In the genomic region with DNA sequence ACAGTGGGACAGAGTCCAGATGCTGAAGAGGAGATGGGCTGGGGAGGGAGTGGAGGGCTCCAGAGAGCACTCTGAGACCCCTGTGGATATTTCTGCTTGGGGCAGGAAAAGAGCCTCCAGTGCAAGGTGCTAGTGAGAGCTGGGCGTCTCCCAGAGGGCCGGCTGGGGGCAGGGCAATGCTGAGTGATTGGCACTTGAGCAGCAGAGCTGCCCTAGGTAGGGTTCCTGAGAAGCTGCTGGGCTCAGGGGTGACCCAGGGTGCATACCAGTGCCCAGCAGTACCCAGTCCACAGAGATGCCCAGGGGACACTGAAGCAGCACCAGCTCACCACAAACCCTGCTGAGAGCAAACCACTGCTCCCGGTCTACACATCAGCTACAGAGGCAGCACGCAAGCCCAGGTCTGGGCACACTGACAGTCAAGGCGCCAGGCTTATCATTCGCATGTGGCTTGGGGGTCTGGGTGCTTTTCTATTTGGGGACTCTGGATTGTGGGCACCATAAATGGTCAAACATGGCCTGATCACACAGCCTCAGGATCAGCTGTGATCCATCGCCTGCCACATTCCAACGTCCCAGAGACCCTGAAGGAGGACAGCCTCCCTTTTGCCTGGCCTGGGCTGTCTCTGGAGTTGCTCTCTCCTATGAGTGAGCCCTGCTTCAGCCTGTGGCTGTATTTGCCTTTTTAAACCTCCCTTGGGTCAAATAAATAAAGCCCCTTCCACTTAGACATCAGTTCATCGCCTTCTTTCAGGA, we compare ENCODE assay signal across 10 mouse cellular contexts. TPM values are rescaled to one million over a fixed set of nuclear protein-coding genes. Genes with fewer than 3 reads are reported as not detected.
A peak's percentile ranks its signal among the peaks of the same experiment; 100 is the strongest.
DNase-seq lines count a peak whose midpoint lies in the region; ATAC-seq and TF ChIP-seq lines count a peak whose summit lies in the region.
"Had no signal": no experiment of that assay in that cellular context is flagged by ENCODE, and none has a peak within 500 bp of the region (broad histone marks: within the 10 kb centered on the region; RNA-seq: fewer than 3 reads in every experiment).

No protein-coding gene starts in this region.

- H3K27me3 ChIP-seq in heart, embryonic 15.5 days = no peaks in the 10 kb centered on the region
- H3K27me3 ChIP-seq in kidney, adult 2 months (replicated peaks; ENCODE audit: control insufficient read depth, insufficient read depth, low read length) = no peaks in the 10 kb centered on the region
- no peaks in the 10 kb centered on the region for H3K27me3 ChIP-seq in lung, embryonic 16.5 days (ENCODE audit: control insufficient read depth, insufficient read depth, low read depth, low read length)
- no peaks in the 10 kb centered on the region; the same call in 1 of the 2 replicates for H3K27me3 ChIP-seq in cerebellum, adult 2 months (ENCODE audit: control insufficient read depth, insufficient read depth, low read length)

- H3K4me1 ChIP-seq in heart, embryonic 15.5 days (replicated peaks) = peaks cover 52% of the 10 kb centered on the region
- peaks cover 37% of the 10 kb centered on the region for H3K4me1 ChIP-seq in kidney, adult 2 months (ENCODE audit: control insufficient read depth, insufficient read depth, low read length)
- H3K4me1 ChIP-seq in lung, embryonic 16.5 days (replicated peaks; ENCODE audit: control insufficient read depth, insufficient read depth, low read length) = peaks cover 56% of the 10 kb centered on the region
- no peaks in the 10 kb centered on the region for H3K4me1 ChIP-seq in cerebellum, adult 2 months (ENCODE audit: control insufficient read depth, insufficient read depth, low read length)

- no peak for TF ChIP-seq POLR2A in kidney, adult 2 months (IDR thresholded peaks at IDR 0.05; ENCODE audit: low read depth, low read length)
- no peak for TF ChIP-seq POLR2A in cerebellum, adult 2 months (IDR thresholded peaks at IDR 0.05; ENCODE audit: borderline replicate concordance, insufficient read depth, low read length)

- TF ChIP-seq CTCF in kidney, adult 2 months (conservative IDR thresholded peaks at IDR 0.05; ENCODE audit: insufficient read depth, insufficient read length, low read depth, low read length) = no peak
- TF ChIP-seq CTCF in cerebellum, adult 2 months (IDR thresholded peaks at IDR 0.05; ENCODE audit: borderline replicate concordance, insufficient read depth, low read depth, low read length) = no peak

- H3K9me3 ChIP-seq in heart, embryonic 15.5 days (replicated peaks) = no peaks in the 10 kb centered on the region
- H3K9me3 ChIP-seq in lung, embryonic 16.5 days (ENCODE audit: control insufficient read depth, low read length) = no peaks in the 10 kb centered on the region

- H3K27ac ChIP-seq in heart, embryonic 15.5 days = peak overlapping the region; percentile 53
- H3K27ac ChIP-seq in kidney, adult 2 months (ENCODE audit: insufficient read depth, low read depth, low read length) = no peak overlapping the region
- peak overlapping the region; percentile 98 for H3K27ac ChIP-seq in lung, embryonic 16.5 days (ENCODE audit: low read length)
- H3K27ac ChIP-seq in cerebellum, adult 2 months (ENCODE audit: insufficient read depth, low read length) = no peak overlapping the region

- WGBS in heart, embryonic 15.5 days = 29% methylated on average over 9 of the region's 9 CpGs
- WGBS in kidney, adult 2 months = 63% methylated on average over 9 of the region's 9 CpGs
- WGBS in lung, embryonic 16.5 days = 33% methylated on average over 9 of the region's 9 CpGs
- WGBS in cerebellum, adult 2 months = 73% methylated on average over 9 of the region's 9 CpGs

- 0 out of 2 replicates have a peak overlapping the region, but pooled peaks have one; percentile 14 for H3K9ac ChIP-seq in heart, embryonic 15.5 days
- H3K9ac ChIP-seq in lung, embryonic 16.5 days (ENCODE audit: low read length) = peak overlapping the region; percentile 57

- no peak overlapping the region for H3K4me3 ChIP-seq in heart, embryonic 15.5 days
- H3K4me3 ChIP-seq in kidney, adult 2 months (ENCODE audit: insufficient read depth, low read depth, low read length) = no peak overlapping the region
- no peak overlapping the region for H3K4me3 ChIP-seq in lung, embryonic 16.5 days (ENCODE audit: low read length)
- H3K4me3 ChIP-seq in cerebellum, adult 2 months (replicated peaks; ENCODE audit: insufficient read depth, low read depth, low read length) = no peak overlapping the region

- no peak for ATAC-seq in heart, embryonic 15.5 days (replicated peaks; ENCODE audit: insufficient number of reproducible peaks, insufficient read depth, low FRiP score, low read depth)
- ATAC-seq in lung, embryonic 16.5 days (ENCODE audit: low read depth) = peak; percentile 83

- H3K36me3 ChIP-seq in heart, embryonic 15.5 days = no peaks in the 10 kb centered on the region
- H3K36me3 ChIP-seq in kidney, adult 2 months (ENCODE audit: control insufficient read depth, insufficient read depth, low read length) = no peaks in the 10 kb centered on the region
- H3K36me3 ChIP-seq in lung, embryonic 16.5 days (ENCODE audit: control insufficient read depth, insufficient read depth, low read length) = no peaks in the 10 kb centered on the region

- H3K4me2 ChIP-seq in heart, embryonic 15.5 days = 0 out of 2 replicates have a peak overlapping the region, but pooled peaks have one; percentile 15
- H3K4me2 ChIP-seq in lung, embryonic 16.5 days (ENCODE audit: low read depth, low read length) = no peak overlapping the region; the same call in 1 of the 2 replicates

- intact Hi-C loops in heart, postnatal 10 days (cut with DNase I) = no loop called here

- DNase-seq in heart, postnatal 10 days = no peak
- DNase-seq in T-cell, adult 2 months (ENCODE audit: low spot score) = peak; percentile 15
- peak; percentile 78 for DNase-seq in kidney, adult 2 months
- no peak for DNase-seq in embryo, embryonic 9.5 days (ENCODE audit: extremely low spot score)
- no peak for DNase-seq in Muller cell, postnatal 12 days (ENCODE audit: inconsistent ontology term)
- DNase-seq in cerebellum, adult 2 months = no peak
- DNase-seq: cerebellum, postnatal 25 days; midbrain, embryonic 14.5 days had no signal

RNA-seq across cellular contexts. Expression of gene Sik1, which starts 34.0 kb away (rescaled TPM):
- 16.4 and 22.5 TPM in 2 replicates for polyA plus RNA-seq in heart, embryonic 15.5 days (2015; fragmentation: Nextera tagmentation; extraction: Ambion mirVana)
- total RNA-seq in heart, postnatal 10 days (2021) = 10 to 100 TPM; 33.6 to 45.9 TPM
- polyA plus RNA-seq in kidney, adult 2 months (2012; rRNA removed) = 35.5 and 57.6 TPM in 2 replicates
- 32.7 and 33.0 TPM in 2 replicates for polyA plus RNA-seq in lung, embryonic 16.5 days (2015; fragmentation: Nextera tagmentation; extraction: Ambion mirVana)
- 5.0 and 5.2 TPM in 2 replicates for polyA plus RNA-seq in cerebellum, adult 2 months (2012; rRNA removed)

Comparison
In these comparisons a context has a peak if more than half of its experiments do, and no peak if none do; other contexts are left out.
1. H3K27ac ChIP-seq: peak in heart, embryonic 15.5 days (single experiment) and lung, embryonic 16.5 days (single experiment); none in kidney, adult 2 months (single experiment) and cerebellum, adult 2 months (single experiment).
2. DNase-seq: peak in T-cell, adult 2 months (single experiment) and kidney, adult 2 months (single experiment); none in heart, postnatal 10 days (0 of 2), embryo, embryonic 9.5 days (single experiment), Muller cell, postnatal 12 days (single experiment) and cerebellum, adult 2 months (0 of 2).